Mouse (Mus musculus): ENCODE measurements around the gene Cdc42bpa.

The Cdc42bpa gene

GRCm38 (mm10) chr1:179959721-179960542, at the start of gene Cdc42bpa:
Gene Cdc42bpa (plus strand): TSS chr1:179960472.
- DNase-seq = peak; percentile 84

GRCm38 (mm10) chr1:179913471-179913870, 46.8 kb upstream of the Cdc42bpa start:
- peak; percentile 80 for DNase-seq

GRCm38 (mm10) chr1:179917036-179917435, 43.2 kb upstream of the Cdc42bpa start:
- DNase-seq = peak; percentile 0

DNA sequence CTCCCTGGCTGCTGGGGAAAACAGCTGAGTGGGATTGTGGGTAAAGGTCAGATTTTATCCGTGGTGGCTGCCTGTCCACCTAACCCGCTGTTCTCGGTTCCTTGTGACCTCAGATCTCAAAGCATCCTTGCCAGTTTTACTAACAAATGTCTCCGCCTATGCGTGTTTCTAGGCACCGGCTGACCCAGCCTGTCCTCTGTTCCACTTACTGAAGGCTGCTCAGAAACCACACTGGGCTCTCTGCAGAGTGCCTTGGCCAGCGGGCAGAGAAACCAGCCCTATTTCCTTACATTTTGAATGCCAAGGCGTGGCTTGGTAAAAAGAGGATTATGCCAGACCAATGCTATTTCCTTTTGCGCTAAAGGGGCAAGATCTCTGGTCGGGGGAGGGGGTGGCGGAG, 42.8 kb upstream of the Cdc42bpa start:
- DNase-seq = no peak

DNA sequence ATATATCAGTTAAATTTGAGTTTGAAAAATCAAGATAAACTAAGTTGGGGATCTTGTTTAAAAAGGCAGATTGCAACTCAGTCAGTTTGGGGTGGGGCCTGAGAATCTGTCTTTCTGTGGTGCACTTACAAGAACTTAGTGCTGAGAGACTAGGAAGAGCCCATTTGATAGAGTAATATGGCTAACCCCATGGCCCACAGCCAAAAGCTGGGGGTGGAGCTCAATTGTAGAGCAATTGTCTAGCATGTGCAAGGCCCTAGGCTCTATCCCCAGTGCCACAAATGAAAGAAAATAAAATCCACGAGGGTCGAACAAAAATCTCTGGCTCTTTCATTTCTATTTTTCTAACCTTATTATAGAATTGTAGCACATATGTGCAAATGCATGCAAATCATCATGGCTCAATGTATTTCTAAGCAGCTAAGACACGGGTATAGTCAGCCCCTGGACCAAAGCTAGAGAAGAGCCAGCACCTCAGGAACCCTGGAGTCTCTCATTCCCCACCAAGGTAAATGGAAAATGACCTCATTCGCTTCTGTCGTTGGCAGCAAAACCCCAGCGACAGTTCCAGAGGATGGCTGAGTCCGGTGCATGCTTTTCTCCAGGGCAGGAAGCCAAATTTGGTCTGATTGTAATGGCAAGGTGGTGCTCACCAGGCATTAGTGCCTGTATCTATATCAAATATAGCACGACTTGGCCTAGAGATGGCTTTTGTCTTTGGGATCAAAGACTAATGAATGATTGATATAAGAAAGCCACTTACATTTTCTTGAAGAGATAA, 40.4 kb upstream of the Cdc42bpa start:
- peak; percentile 30 for DNase-seq

GRCm38 (mm10) chr1:179923661-179924405, 36.4 kb upstream of the Cdc42bpa start:
- DNase-seq = peak; percentile 16

GRCm38 (mm10) chr1:179926240-179926639, 34.0 kb upstream of the Cdc42bpa start:
- DNase-seq = no peak

GRCm38 (mm10) chr1:179927102-179927501, 33.2 kb upstream of the Cdc42bpa start:
- no peak for DNase-seq

DNA sequence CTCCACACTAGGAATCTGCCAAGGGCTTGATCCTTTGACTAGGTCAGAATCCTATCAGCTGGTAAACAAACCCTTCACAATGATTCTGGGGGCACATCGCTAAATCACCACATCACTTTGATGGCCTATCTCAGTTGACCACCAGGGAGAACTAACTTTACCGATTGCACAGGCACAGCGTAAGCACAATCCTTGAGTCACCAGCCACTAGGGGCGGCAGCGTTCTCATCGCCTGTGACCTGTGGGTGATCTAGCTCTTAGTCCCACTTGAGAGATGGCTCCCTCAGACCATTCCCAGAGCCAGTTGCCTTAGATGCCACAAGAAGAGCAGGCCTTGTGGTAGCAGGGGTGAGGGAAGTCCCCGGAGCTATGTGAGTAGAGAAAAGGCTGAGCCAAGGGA, 31.4 kb upstream of the Cdc42bpa start:
- peak; percentile 20 for DNase-seq

DNA sequence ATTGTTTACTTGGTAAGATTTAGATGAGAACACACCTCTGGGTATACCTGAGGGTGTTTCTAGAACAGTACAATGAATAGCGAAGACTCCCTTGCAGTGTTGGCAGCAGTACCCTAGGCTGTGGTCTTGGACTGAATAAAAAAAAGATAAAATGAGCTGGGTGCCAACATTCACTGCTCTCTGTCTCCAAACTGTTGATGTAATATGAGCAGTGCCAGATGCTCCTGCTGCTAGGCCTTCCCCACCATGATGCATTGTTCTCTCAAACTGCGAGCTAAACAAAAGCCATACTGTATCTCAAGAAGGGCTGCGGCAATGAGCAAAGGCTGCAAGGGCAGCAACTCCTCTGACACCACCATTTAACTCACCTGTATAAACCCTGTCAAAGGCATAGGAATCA, 29.0 kb upstream of the Cdc42bpa start:
- DNase-seq = peak; percentile 14

- DNase-seq = no peak
These were observed 26.2 kb upstream of the Cdc42bpa start for GRCm38 (mm10) chr1:179934064-179934463.

GRCm38 (mm10) chr1:179940071-179940786, 20.0 kb upstream of the Cdc42bpa start:
- no peak for DNase-seq

GRCm38 (mm10) chr1:179940787-179941352, 19.4 kb upstream of the Cdc42bpa start:
- peak; percentile 38 for DNase-seq

DNA sequence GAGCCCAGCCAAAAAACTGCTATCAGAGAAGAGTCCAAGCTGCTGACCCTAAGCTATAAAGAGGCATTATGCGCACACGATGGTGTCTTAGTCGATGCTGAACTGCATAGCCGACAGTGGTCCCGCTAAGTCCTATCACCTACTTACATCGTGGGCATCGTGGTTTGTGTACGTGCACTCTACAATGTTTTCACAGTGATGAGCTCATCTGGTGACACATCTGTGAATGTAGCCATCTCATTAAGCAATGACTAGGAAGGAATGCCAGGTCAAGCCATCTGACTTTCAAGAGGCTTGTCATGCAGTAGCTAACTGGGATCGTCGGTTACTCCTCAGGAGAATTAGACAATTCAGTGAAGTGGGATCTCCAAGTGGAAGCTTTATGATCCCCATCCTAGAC, 15.3 kb upstream of the Cdc42bpa start:
- no peak for DNase-seq

DNA sequence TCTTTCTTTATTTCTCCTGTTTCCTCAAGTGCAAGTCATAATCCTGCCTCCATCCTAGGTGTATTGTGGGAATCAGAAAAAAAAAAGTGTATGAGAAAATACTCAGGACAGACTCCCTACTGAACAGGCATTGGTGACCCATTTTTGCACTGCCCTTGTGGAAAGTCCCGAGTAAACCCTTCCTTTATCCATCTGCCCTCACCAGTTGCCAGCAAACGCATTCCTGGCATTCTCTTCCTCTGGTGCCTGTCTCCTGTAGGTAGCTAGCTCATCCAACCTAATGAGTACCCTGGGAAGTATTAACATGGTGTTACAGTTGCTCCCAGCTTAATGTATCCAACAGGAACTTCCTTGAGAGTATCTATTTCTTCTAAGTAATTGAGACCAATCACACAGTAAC, 13.7 kb upstream of the Cdc42bpa start:
- DNase-seq = no peak

DNA sequence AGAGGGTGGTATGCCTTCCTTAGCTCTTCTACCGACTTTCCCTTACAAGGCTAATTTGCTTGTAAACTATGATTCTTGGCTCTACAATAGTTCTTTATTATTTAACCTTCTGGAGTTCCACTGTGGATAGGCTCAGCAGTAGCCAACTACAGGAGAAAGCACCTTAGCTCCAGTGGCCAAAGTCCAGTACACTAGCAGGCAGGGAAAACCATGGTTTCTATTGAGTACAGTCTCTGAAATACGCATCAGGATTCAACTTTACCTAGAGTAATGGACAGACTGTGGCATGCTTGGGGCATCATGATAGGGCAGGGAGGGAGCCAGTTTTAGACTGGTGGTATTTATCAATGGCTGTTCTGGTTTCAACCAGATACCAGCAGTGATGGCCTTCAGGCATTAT, 12.6 kb upstream of the Cdc42bpa start:
- DNase-seq = no peak

DNA sequence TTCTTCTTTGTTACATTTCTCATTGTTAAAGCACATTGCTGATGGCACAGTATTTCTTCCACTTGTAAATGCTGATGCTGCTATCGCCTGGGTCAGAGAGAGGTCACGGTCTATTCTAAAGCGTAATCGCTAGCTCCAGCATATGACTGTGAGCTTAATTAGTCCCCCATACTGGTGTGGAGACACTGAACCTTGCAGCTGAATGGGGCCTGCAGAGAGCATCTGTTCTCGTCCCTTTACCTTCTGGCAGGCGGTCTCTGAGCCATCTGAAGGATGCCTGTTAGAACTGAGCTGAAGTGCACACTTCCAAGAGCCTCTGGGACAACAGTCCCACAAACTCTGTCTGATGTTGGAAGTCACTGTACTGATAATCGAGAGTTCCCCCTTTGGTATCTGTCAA, 8.7 kb upstream of the Cdc42bpa start:
- DNase-seq = no peak

- no peak for DNase-seq
These were observed 7.0 kb upstream of the Cdc42bpa start for GRCm38 (mm10) chr1:179953251-179953650.

DNA sequence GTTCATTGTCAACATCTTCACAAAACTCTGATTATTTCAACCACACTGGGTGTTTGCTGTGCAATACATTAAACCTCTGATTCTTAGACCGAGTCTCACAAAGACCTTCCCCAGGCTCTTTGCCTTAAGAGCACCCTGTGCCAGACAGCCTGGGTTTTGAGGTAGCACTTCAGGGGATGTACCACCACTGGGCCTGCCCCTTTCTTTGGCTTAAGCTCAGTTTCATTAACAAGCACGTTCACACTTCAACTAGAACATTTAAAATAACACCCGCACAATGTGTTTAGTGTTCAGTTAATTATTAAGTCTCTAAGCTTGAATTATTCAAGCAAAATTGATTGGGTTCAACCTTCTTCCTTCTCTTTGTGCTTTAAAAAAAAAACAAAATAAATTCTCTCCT, 2.8 kb upstream of the Cdc42bpa start:
- DNase-seq = no peak

GRCm38 (mm10) chr1:179958871-179959720, 1.2 kb upstream of the Cdc42bpa start:
- DNase-seq = peak; percentile 52

DNA sequence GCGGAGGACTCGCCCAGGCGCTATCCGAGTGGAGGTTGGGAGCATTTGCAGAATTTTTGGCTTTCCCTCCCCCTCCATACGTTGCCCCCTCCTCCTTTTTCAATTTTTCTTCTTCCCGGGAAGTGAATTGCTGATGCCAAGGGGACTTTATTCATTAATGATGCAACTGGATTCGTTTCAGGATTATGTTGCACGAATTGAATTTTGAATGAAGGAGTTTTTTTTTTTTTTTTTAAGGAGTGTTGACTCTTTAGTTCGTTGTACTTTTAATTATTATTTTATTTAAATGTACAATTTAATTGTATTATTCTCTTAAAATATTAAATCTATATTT, 238 bp downstream of the Cdc42bpa start:
- DNase-seq = no peak

All from lung, postnatal 10 days (tissue).